Mouse (Mus musculus): ENCODE results near the gene Col9a1. TPM values are rescaled to one million over a fixed set of nuclear protein-coding genes. Genes with fewer than 3 reads are reported as not detected.

Col9a1 gene
- 10.4 and 12.7 TPM in 2 replicates for polyA plus RNA-seq (2014; fragmentation: Nextera tagmentation; extraction: Ambion mirVana)

DNA sequence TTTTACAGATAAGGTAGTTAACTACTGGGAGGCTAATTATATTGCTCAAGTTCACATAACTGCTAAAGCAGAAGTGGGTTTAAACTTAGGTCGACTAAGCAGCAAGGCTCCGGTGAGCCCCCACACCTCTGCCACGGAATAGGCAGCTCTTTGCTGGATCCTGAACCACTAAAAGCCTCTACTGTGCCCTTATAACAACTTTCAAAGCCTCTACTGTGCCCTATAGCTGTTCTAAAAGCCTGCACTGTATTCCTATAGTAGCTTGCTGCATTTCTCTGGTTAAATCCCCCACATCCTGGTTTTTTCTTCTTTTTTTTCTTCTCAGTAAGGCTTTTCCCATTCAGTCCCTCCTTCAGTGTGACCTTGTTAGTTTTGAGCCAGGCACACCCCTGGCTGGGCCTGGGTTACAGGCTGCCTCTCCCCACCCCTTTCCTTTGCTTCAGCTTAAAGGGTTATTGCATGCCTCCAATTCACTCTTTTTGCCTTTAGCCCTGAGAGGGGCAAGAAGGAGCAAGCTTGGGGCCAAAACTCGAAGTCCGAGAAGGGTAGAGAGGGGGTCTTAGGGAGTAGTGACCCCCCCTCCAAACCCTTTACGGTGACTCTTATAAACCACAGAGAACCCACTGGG lies at the start of gene Col9a1:
Gene Col9a1, plus strand, starts transcription at position 387 of the 628 bp plus-strand sequence.
- H3K36me3 ChIP-seq (ENCODE audit: control insufficient read depth, insufficient read depth, low read length): no peaks in the 10 kb centered on the region
- DNase-seq (ENCODE audit: low spot score): no peak
- H3K4me2 ChIP-seq (ENCODE audit: low read depth, low read length, severe bottlenecking): no peak within 1 kb of the TSS
- no peaks in the 10 kb centered on the region for H3K9me3 ChIP-seq (ENCODE audit: control insufficient read depth, low read length)
- no peak for ATAC-seq (replicated peaks; ENCODE audit: low FRiP score)
- 80% methylated on average over 6 of the region's 6 CpGs for WGBS
- H3K9ac ChIP-seq (ENCODE audit: low read length): no peak within 1 kb of the TSS
- no peak within 1 kb of the TSS for H3K4me3 ChIP-seq (ENCODE audit: low read depth, low read length)
- no peak within 1 kb of the TSS for H3K27ac ChIP-seq (ENCODE audit: low read depth, low read length)
- no peaks in the 10 kb centered on the region for H3K4me1 ChIP-seq (replicated peaks; ENCODE audit: control insufficient read depth, insufficient read depth, low read length)
- H3K27me3 ChIP-seq (ENCODE audit: control insufficient read depth, insufficient read depth, low read length): no peaks in the 10 kb centered on the region

DNA sequence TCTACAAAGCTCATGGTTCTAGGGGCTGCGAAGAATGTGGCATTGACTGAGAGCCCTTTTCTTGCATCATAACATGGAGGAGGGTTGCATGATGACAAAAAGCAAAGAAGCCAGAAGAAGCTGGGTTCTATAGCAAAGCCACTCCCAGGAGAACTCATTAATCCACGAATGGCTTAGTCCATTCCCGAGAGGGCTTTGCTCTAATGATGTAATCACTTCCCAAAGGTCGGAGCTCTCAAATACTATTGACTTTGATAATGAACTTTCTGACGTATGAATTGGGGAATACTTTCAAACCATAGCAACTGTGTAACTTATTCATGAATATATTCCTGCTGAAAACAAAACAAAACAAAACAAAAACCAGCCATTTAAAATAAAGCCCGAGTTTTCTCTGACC lies 49.5 kb upstream of the Col9a1 start:
- Histone ChIP-seq H3K9ac (ENCODE audit: low read length) (no peak overlapping the region), H3K4me3 (ENCODE audit: low read depth, low read length) (no peak overlapping the region), H3K4me1 (replicated peaks; ENCODE audit: control insufficient read depth, insufficient read depth, low read length) (no peaks in the 10 kb centered on the region), H3K36me3 (ENCODE audit: control insufficient read depth, insufficient read depth, low read length) (no peaks in the 10 kb centered on the region), H3K9me3 (ENCODE audit: control insufficient read depth, low read length) (no peaks in the 10 kb centered on the region), H3K27ac (ENCODE audit: low read depth, low read length) (no peak overlapping the region), H3K27me3 (ENCODE audit: control insufficient read depth, insufficient read depth, low read length) (no peaks in the 10 kb centered on the region), H3K4me2 (ENCODE audit: low read depth, low read length, severe bottlenecking) (no peak overlapping the region)
- 45% methylated on average over 6 of the region's 6 CpGs for WGBS
- ATAC-seq (replicated peaks; ENCODE audit: low FRiP score) (no peak), DNase-seq (ENCODE audit: low spot score) (no peak)

DNA sequence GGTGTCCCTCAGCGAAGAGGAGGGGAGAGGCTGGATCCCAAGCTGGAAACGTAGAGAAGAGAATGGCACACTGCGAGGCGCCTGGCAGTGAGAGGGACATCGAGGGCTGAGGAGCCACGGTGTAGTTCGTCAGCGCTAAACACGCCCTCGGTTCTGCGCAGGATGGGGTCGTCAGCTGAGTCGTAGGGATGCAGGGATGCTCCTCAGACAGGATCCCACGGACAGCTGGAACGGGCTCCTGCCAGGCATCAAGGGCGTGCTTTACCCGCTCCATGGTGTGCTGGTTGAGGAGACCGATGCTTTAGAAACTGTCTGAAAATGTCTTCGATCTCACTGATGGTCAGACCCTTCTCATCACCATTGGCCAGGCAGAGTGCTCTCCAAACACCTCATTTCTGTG lies 43.6 kb upstream of the Col9a1 start:
- H3K27ac ChIP-seq (ENCODE audit: low read depth, low read length): no peak overlapping the region
- DNase-seq (ENCODE audit: low spot score) (no peak), ATAC-seq (replicated peaks; ENCODE audit: low FRiP score) (peak; percentile 46; the same call in 1 of the 2 replicates)
- WGBS: 44% methylated on average over 19 of the region's 19 CpGs
- no peak overlapping the region for H3K4me2 ChIP-seq (ENCODE audit: low read depth, low read length, severe bottlenecking)
- H3K4me1 ChIP-seq (replicated peaks; ENCODE audit: control insufficient read depth, insufficient read depth, low read length): no peaks in the 10 kb centered on the region
- H3K9me3 ChIP-seq (ENCODE audit: control insufficient read depth, low read length): no peaks in the 10 kb centered on the region
- H3K4me3 ChIP-seq (ENCODE audit: low read depth, low read length): no peak overlapping the region
- no peaks in the 10 kb centered on the region for H3K36me3 ChIP-seq (ENCODE audit: control insufficient read depth, insufficient read depth, low read length)
- no peak overlapping the region for H3K9ac ChIP-seq (ENCODE audit: low read length)
- H3K27me3 ChIP-seq (ENCODE audit: control insufficient read depth, insufficient read depth, low read length): no peaks in the 10 kb centered on the region

DNA sequence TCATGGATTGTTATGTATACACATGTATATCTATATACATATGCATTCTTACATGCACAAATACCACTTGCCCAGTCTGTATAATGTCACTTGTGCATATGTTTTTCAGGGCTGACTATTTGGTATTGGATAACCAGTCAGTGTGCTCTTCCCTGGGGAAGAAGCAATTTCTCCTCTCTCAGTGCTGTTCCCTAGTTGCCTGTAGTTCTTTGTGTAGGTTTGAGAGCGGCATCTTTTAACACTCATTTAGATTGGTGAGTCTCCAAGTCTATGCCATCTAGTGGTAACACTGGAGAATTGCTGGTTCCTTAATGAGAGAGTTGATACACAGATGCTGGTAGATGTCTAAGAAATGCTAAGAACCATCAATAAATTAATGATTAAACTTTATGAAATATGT lies 42.6 kb upstream of the Col9a1 start:
- H3K36me3 ChIP-seq (ENCODE audit: control insufficient read depth, insufficient read depth, low read length): no peaks in the 10 kb centered on the region
- H3K9ac ChIP-seq (ENCODE audit: low read length): no peak overlapping the region
- no peak overlapping the region for H3K4me2 ChIP-seq (ENCODE audit: low read depth, low read length, severe bottlenecking)
- ATAC-seq (replicated peaks; ENCODE audit: low FRiP score) (peak; percentile 61; the same call in 1 of the 2 replicates), DNase-seq (ENCODE audit: low spot score) (no peak)
- H3K4me3 ChIP-seq (ENCODE audit: low read depth, low read length): no peak overlapping the region
- no peak overlapping the region for H3K27ac ChIP-seq (ENCODE audit: low read depth, low read length)
- WGBS: 0% methylated on average over 1 of the region's 1 CpGs
- no peaks in the 10 kb centered on the region; the same call in 1 of the 2 replicates for H3K4me1 ChIP-seq (replicated peaks; ENCODE audit: control insufficient read depth, insufficient read depth, low read length)
- no peaks in the 10 kb centered on the region for H3K9me3 ChIP-seq (ENCODE audit: control insufficient read depth, low read length)
- no peaks in the 10 kb centered on the region for H3K27me3 ChIP-seq (ENCODE audit: control insufficient read depth, insufficient read depth, low read length)

DNA sequence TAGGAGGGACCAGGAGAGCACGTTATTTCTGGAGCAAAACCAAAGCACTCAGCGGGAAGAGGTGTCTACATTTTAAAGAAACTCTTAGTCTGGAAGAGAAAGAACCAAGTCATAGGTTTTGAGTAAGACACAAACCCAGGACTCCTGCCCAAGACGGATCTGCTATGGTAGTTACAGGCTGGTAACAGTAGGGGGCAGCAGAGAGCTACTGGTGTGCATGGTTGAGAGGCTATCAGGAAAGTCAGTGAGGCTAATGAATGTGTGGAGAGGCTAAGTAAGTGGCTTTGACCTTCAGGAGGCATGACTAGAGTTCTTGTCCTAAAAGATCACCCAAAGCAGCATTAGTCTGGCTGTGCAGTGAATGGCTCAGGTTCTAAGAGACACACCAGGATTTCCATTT lies 40.3 kb upstream of the Col9a1 start:
- no peaks in the 10 kb centered on the region for H3K9me3 ChIP-seq (ENCODE audit: control insufficient read depth, low read length)
- DNase-seq (ENCODE audit: low spot score): peak; percentile 80
- no peak overlapping the region for H3K27ac ChIP-seq (ENCODE audit: low read depth, low read length)
- no peaks in the 10 kb centered on the region for H3K27me3 ChIP-seq (ENCODE audit: control insufficient read depth, insufficient read depth, low read length)
- 0 out of 2 replicates have a peak, but pooled peaks have one; percentile 32 for ATAC-seq (replicated peaks; ENCODE audit: low FRiP score)
- H3K36me3 ChIP-seq (ENCODE audit: control insufficient read depth, insufficient read depth, low read length): no peaks in the 10 kb centered on the region
- H3K9ac ChIP-seq (ENCODE audit: low read length): no peak overlapping the region
- H3K4me3 ChIP-seq (ENCODE audit: low read depth, low read length): no peak overlapping the region
- no peak overlapping the region for H3K4me2 ChIP-seq (ENCODE audit: low read depth, low read length, severe bottlenecking)
- no peaks in the 10 kb centered on the region; the same call in 1 of the 2 replicates for H3K4me1 ChIP-seq (replicated peaks; ENCODE audit: control insufficient read depth, insufficient read depth, low read length)
- 6% methylated on average over 3 of the region's 3 CpGs for WGBS

DNA sequence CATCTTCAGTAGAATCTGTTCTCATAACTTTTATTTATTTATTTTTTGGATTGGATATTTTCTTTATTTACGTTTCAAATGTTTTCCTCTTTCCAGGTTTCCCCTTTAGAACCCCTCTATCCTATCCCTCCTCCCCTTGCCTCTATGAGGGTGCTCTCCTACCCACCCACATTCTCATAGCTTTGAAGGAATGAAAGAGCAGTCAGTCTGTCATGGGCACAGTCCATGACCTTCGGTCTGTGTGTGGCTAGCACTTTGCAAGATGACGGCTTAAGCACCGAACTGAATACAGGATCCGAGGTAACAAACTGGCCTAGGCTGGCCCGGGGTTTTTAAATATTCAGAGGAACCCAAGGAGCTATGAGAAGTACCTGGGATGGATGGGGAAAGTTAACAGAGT lies 36.9 kb upstream of the Col9a1 start:
- Histone ChIP-seq H3K9me3 (ENCODE audit: control insufficient read depth, low read length) (no peaks in the 10 kb centered on the region), H3K27me3 (ENCODE audit: control insufficient read depth, insufficient read depth, low read length) (no peaks in the 10 kb centered on the region), H3K27ac (ENCODE audit: low read depth, low read length) (no peak overlapping the region), H3K4me2 (ENCODE audit: low read depth, low read length, severe bottlenecking) (no peak overlapping the region), H3K36me3 (ENCODE audit: control insufficient read depth, insufficient read depth, low read length) (no peaks in the 10 kb centered on the region), H3K9ac (ENCODE audit: low read length) (no peak overlapping the region), H3K4me1 (replicated peaks; ENCODE audit: control insufficient read depth, insufficient read depth, low read length) (no peaks in the 10 kb centered on the region; the same call in 1 of the 2 replicates), H3K4me3 (ENCODE audit: low read depth, low read length) (no peak overlapping the region)
- no peak for DNase-seq (ENCODE audit: low spot score)
- peak; percentile 45 for ATAC-seq (replicated peaks; ENCODE audit: low FRiP score)
- WGBS: 56% methylated on average over 6 of the region's 6 CpGs

DNA sequence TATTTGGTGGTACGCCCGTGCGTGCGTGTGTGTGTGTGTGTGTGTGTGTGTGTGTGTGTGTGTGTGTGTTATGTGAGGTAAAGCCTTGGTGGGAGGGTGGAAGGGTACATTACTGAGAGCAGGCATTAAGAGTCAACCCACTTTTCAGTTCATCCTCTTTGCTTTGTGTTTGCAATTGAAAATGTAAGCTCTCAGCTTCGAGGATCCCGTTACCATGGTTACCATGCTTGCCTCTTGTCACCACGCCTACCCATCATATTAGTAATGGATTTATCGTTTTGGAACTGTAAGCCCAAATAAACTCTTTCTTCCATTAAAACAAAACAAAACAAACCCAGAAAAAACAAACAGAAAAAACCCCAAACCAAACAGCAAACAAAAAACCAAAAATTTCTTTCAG lies 33.9 kb upstream of the Col9a1 start:
- DNase-seq (ENCODE audit: low spot score) (no peak), ATAC-seq (replicated peaks; ENCODE audit: low FRiP score) (no peak)
- WGBS: 86% methylated on average over 8 of the region's 8 CpGs
- Histone ChIP-seq H3K27ac (ENCODE audit: low read depth, low read length) (no peak overlapping the region), H3K9me3 (ENCODE audit: control insufficient read depth, low read length) (no peaks in the 10 kb centered on the region), H3K27me3 (ENCODE audit: control insufficient read depth, insufficient read depth, low read length) (no peaks in the 10 kb centered on the region), H3K4me1 (replicated peaks; ENCODE audit: control insufficient read depth, insufficient read depth, low read length) (no peaks in the 10 kb centered on the region; the same call in 1 of the 2 replicates), H3K36me3 (ENCODE audit: control insufficient read depth, insufficient read depth, low read length) (no peaks in the 10 kb centered on the region), H3K4me2 (ENCODE audit: low read depth, low read length, severe bottlenecking) (no peak overlapping the region), H3K4me3 (ENCODE audit: low read depth, low read length) (no peak overlapping the region), H3K9ac (ENCODE audit: low read length) (no peak overlapping the region)

DNA sequence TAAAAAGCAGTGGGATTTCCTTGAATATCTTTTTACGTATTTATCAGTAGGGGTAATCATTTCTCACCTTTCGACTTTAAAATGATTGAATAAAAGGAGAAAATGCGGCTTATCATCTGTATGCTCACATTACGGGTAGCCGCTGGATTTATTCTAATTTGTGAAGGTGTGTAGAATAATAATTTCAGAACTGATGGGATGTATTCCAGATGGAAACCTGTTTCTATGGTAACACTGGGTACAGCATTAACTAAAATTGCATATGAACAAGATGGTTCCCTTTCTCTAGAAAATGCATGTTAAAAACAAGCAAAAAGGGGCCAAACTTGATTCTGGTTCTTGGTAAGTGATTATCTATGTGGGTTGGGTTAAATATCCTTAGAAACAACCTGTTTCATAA lies 19.7 kb upstream of the Col9a1 start:
- Histone ChIP-seq H3K4me3 (ENCODE audit: low read depth, low read length) (no peak overlapping the region), H3K27ac (ENCODE audit: low read depth, low read length) (no peak overlapping the region), H3K27me3 (ENCODE audit: control insufficient read depth, insufficient read depth, low read length) (no peaks in the 10 kb centered on the region), H3K36me3 (ENCODE audit: control insufficient read depth, insufficient read depth, low read length) (no peaks in the 10 kb centered on the region), H3K4me1 (replicated peaks; ENCODE audit: control insufficient read depth, insufficient read depth, low read length) (no peaks in the 10 kb centered on the region), H3K9me3 (ENCODE audit: control insufficient read depth, low read length) (no peaks in the 10 kb centered on the region; the same call in 1 of the 2 replicates), H3K4me2 (ENCODE audit: low read depth, low read length, severe bottlenecking) (no peak overlapping the region), H3K9ac (ENCODE audit: low read length) (no peak overlapping the region)
- DNase-seq (ENCODE audit: low spot score): no peak
- ATAC-seq (replicated peaks; ENCODE audit: low FRiP score): no peak
- WGBS: 94% methylated on average over 5 of the region's 5 CpGs

DNA sequence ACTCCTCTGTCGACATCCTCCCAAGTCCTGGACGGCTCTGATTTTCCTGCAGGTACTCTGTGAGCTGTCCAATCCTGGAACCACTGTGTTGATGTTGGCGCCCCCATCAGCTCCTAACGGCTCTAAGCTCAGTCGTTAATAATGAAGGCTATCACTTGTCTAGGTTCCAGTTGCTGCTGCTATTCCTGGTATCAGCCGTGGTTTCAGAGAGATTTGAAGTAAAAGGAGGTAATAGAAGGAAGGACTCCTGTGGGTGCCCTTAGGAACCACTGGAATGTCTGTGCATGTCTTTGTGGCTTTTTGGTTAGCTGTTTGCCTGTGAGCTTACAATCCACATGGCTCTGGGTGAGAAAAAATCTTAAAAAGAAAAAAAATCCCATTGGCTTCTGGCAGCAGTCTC lies 8.0 kb upstream of the Col9a1 start:
- Histone ChIP-seq H3K9me3 (ENCODE audit: control insufficient read depth, low read length) (no peaks in the 10 kb centered on the region), H3K9ac (ENCODE audit: low read length) (no peak overlapping the region), H3K4me1 (replicated peaks; ENCODE audit: control insufficient read depth, insufficient read depth, low read length) (no peaks in the 10 kb centered on the region), H3K4me3 (ENCODE audit: low read depth, low read length) (no peak overlapping the region), H3K27ac (ENCODE audit: low read depth, low read length) (no peak overlapping the region), H3K36me3 (ENCODE audit: control insufficient read depth, insufficient read depth, low read length) (no peaks in the 10 kb centered on the region), H3K27me3 (ENCODE audit: control insufficient read depth, insufficient read depth, low read length) (no peaks in the 10 kb centered on the region), H3K4me2 (ENCODE audit: low read depth, low read length, severe bottlenecking) (no peak overlapping the region)
- DNase-seq (ENCODE audit: low spot score) (no peak), ATAC-seq (replicated peaks; ENCODE audit: low FRiP score) (no peak)
- 66% methylated on average over 6 of the region's 6 CpGs for WGBS

Measured in forebrain, embryonic 11.5 days (tissue).